Mouse (Mus musculus) small intestine, adult 2 months (tissue): ENCODE results near the gene Phldb2. TPM values are rescaled to one million over a fixed set of nuclear protein-coding genes. Genes with fewer than 3 reads are reported as not detected.
A peak's percentile ranks its signal among the peaks of the same experiment; 100 is the strongest.

Experiments used
- H3K27ac ChIP-seq: fragments of 200-500 bp; 2 replicates; pipeline ENCODE4 v1.5.1; 2012; ENCODE audit warnings: low read depth, low read length, control low read depth, inconsistent platforms; ENCODE audit not compliant: insufficient read depth
- H3K27me3 ChIP-seq: fragments of 200-500 bp; 2 replicates; pipeline ENCODE4 v1.6.1; 2012; ENCODE audit warnings: mild to moderate bottlenecking, moderate library complexity, low read length, inconsistent platforms; ENCODE audit not compliant: control insufficient read depth, insufficient read depth
- H3K36me3 ChIP-seq: fragments of 200-500 bp; 2 replicates; pipeline ENCODE4 v1.6.1; 2012; ENCODE audit warnings: mild to moderate bottlenecking, low read length, control low read depth, inconsistent platforms; ENCODE audit not compliant: control insufficient read depth, insufficient read depth
- H3K4me1 ChIP-seq: fragments of 200-500 bp; 2 replicates; pipeline ENCODE4 v1.6.1; 2012; ENCODE audit warnings: low read length, inconsistent platforms, mixed read lengths; ENCODE audit not compliant: control insufficient read depth, insufficient read depth, insufficient read length
- H3K4me3 ChIP-seq: fragments of 200-500 bp; 2 replicates; pipeline ENCODE4 v1.5.1; 2012; ENCODE audit warnings: low read depth, mild to moderate bottlenecking, control low read depth, inconsistent platforms, low read length, moderate library complexity
- CTCF ChIP-seq: fragments of 200-500 bp; IDR thresholded peaks from 2 replicates; pipeline ENCODE4 v1.5.1; 2012; ENCODE audit warnings: low read depth, mild to moderate bottlenecking, control low read depth, inconsistent platforms, low read length, moderate library complexity, mixed read lengths; ENCODE audit not compliant: insufficient replicate concordance, insufficient read length; ENCODE audit errors: extremely low read depth
- POLR2A ChIP-seq: fragments of 200-500 bp; IDR thresholded peaks from 2 replicates; pipeline ENCODE4 v1.6.1; 2012; ENCODE audit warnings: low read depth, mild to moderate bottlenecking, control low read depth, inconsistent platforms, low read length, moderate library complexity
- WGBS: fragments of 180-500 bp; shearing (Covaris S2); methylation state at CpG from one replicate; pipeline ENCODE4 v1.1.7; 2018; 5-methylcytosine and 5-hydroxymethylcytosine counted together
- polyA plus RNA-seq: library from polyadenylated mRNA; depleted of rRNA; stranded (reverse); fragments of >200 nt; gene quantifications from 2 replicates; pipeline ENCODE4 v1.2.3, GENCODE M21; 2012; rRNA removed

Phldb2 gene
- polyA plus RNA-seq, 1 experiment = 3.7 TPM

DNA sequence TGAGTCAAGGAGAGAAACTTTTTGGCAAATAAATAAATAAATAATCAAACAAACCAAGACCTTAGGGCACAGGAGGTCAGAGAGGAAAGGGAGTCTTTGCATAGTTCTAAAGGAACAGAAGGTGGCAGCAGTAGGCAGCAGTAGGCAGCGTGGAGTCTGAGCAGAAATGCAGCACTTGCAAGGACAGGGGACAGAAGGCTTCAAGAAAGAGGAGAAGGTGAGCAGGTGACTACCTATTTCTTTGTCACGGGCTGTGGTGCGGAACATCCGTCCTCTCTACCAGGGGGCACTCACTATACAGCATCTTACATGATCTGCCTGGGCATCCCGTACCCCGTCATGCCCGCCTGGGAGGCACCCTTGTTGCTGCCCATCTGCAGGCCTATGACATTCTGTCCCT is 242.1 kb downstream of the Phldb2 start:
- Histone ChIP-seq H3K27ac (no peak overlapping the region), H3K4me1 (no peaks in the 10 kb centered on the region), H3K36me3 (no peaks in the 10 kb centered on the region), H3K4me3 (no peak overlapping the region), H3K27me3 (no peaks in the 10 kb centered on the region)
- 69% methylated on average over 7 of the region's 7 CpGs for WGBS
- TF ChIP-seq CTCF = peak; percentile 35; the same call in 1 of the 2 replicates
- TF ChIP-seq POLR2A = no peak

GRCm38 (mm10) chr16:45699301-45699700 is 254.1 kb downstream of the Phldb2 start:
- TF ChIP-seq CTCF (no peak), POLR2A (no peak)
- H3K27me3 ChIP-seq = no peaks in the 10 kb centered on the region

GRCm38 (mm10) chr16:45697996-45698395 is 255.4 kb downstream of the Phldb2 start:
- WGBS = 72% methylated on average over 6 of the region's 6 CpGs
- no peak for TF ChIP-seq POLR2A
- TF ChIP-seq CTCF = no peak

More at GRCm38 (mm10) chr16:45699301-45699700, 254.1 kb downstream of the Phldb2 start:
- no peak overlapping the region for H3K4me3 ChIP-seq
- no peak overlapping the region for H3K27ac ChIP-seq
- WGBS = 71% methylated on average over 5 of the region's 5 CpGs
- H3K36me3 ChIP-seq = no peaks in the 10 kb centered on the region
- no peaks in the 10 kb centered on the region for H3K4me1 ChIP-seq

More at GRCm38 (mm10) chr16:45697996-45698395, 255.4 kb downstream of the Phldb2 start:
- Histone ChIP-seq H3K4me3 (no peak overlapping the region), H3K4me1 (no peaks in the 10 kb centered on the region), H3K27me3 (no peaks in the 10 kb centered on the region), H3K36me3 (no peaks in the 10 kb centered on the region), H3K27ac (no peak overlapping the region)

Other genes with a start within 250 kb of the Phldb2 start
- 0.55 and 0.63 TPM in 2 replicates for gene Tagln3, start 229.0 kb downstream of the Phldb2 start, polyA plus RNA-seq
- gene Abhd10, start 210.6 kb downstream of the Phldb2 start, polyA plus RNA-seq = 1.1 and 2.4 TPM in 2 replicates
- 0.83 and 1.9 TPM in 2 replicates for gene Plcxd2, start 56.6 kb upstream of the Phldb2 start, polyA plus RNA-seq
- gene Cd96, start 166.7 kb upstream of the Phldb2 start, polyA plus RNA-seq = 0.77 and 0.91 TPM in 2 replicates
- gene Gm4737, start 201.5 kb upstream of the Phldb2 start, polyA plus RNA-seq = 15.0 and 26.2 TPM in 2 replicates